Mouse (Mus musculus) liver, embryonic 15.5 days (tissue): ENCODE results near the gene Ctdsp2. TPM values are rescaled to one million over a fixed set of nuclear protein-coding genes. Genes with fewer than 3 reads are reported as not detected.

Experiments
- ATAC-seq: fragments of 200-750 bp; cut with Nextera tagmentation; 2 replicates; pipeline ENCODE4 v1.8.0; 2017; ENCODE audit warnings: moderate number of reproducible peaks, mild to moderate bottlenecking, moderate library complexity; ENCODE audit not compliant: insufficient read depth
- H3K27ac ChIP-seq: fragments of 300-500 bp; sonication (generic); replicated peaks from 2 replicates; pipeline ENCODE4 v1.5.1; 2015; ENCODE audit warnings: mild to moderate bottlenecking, inconsistent platforms
- H3K27me3 ChIP-seq: fragments of 300-500 bp; sonication (generic); 2 replicates; pipeline ENCODE4 v1.6.1; 2015; ENCODE audit warnings: mild to moderate bottlenecking, inconsistent platforms
- H3K36me3 ChIP-seq: fragments of 300-500 bp; sonication (generic); replicated peaks from 2 replicates; pipeline ENCODE4 v1.6.1; 2015; ENCODE audit warnings: moderate library complexity, mild to moderate bottlenecking, inconsistent platforms
- H3K4me1 ChIP-seq: fragments of 300-500 bp; sonication (generic); replicated peaks from 2 replicates; pipeline ENCODE4 v1.6.1; 2015; ENCODE audit warnings: inconsistent platforms
- H3K4me2 ChIP-seq: fragments of 300-500 bp; sonication (generic); 2 replicates; pipeline ENCODE4 v1.6.1; 2015; ENCODE audit warnings: moderate library complexity, mild to moderate bottlenecking, inconsistent platforms
- H3K4me3 ChIP-seq: fragments of 300-500 bp; sonication (generic); replicated peaks from 2 replicates; pipeline ENCODE4 v1.5.1; 2015; ENCODE audit warnings: mild to moderate bottlenecking, inconsistent platforms
- H3K9ac ChIP-seq: fragments of 300-500 bp; sonication (generic); 2 replicates; pipeline ENCODE4 v1.6.1; 2015; ENCODE audit warnings: moderate library complexity, mild to moderate bottlenecking, inconsistent platforms
- H3K9me3 ChIP-seq: fragments of 300-500 bp; sonication (generic); replicated peaks from 2 replicates; pipeline ENCODE4 v1.6.1; 2016; ENCODE audit warnings: inconsistent platforms
- WGBS: fragments of 180-500 bp; shearing (Covaris S2); methylation state at CpG from one replicate; pipeline ENCODE4 v1.1.7; 2015; ENCODE audit warnings: mixed read lengths; ENCODE audit not compliant: insufficient replicate concordance; 5-methylcytosine and 5-hydroxymethylcytosine counted together
- polyA plus RNA-seq: library from polyadenylated mRNA; unstranded; fragments of >200 nt; fragmentation: Nextera tagmentation; extraction: Ambion mirVana; gene quantifications from 2 replicates; pipeline ENCODE4 v1.2.1, GENCODE M21; 2015

Ctdsp2 gene
- polyA plus RNA-seq, 1 experiment from 2014 or later = 11.3 TPM

- WGBS = 59% methylated on average over 7 of the region's 7 CpGs
- Histone ChIP-seq H3K9ac (no peak overlapping the region), H3K9me3 (no peaks in the 10 kb centered on the region), H3K27me3 (no peaks in the 10 kb centered on the region), H3K4me3 (no peak overlapping the region), H3K36me3 (peaks cover 40% of the 10 kb centered on the region), H3K27ac (no peak overlapping the region), H3K4me2 (no peak overlapping the region), H3K4me1 (peaks cover 47% of the 10 kb centered on the region)
- peak; percentile 56 for ATAC-seq
Observed at GRCm38 (mm10) chr10:126990313-126991056, 12.0 kb downstream of the Ctdsp2 start.

- peaks cover 36% of the 10 kb centered on the region for H3K4me1 ChIP-seq
Observed at GRCm38 (mm10) chr10:126991676-126992075, 13.2 kb downstream of the Ctdsp2 start.

GRCm38 (mm10) chr10:126993621-126994020, 15.1 kb downstream of the Ctdsp2 start:
- Histone ChIP-seq H3K4me2 (no peak overlapping the region), H3K27ac (no peak overlapping the region), H3K9ac (no peak overlapping the region), H3K9me3 (no peaks in the 10 kb centered on the region), H3K27me3 (no peaks in the 10 kb centered on the region), H3K4me3 (no peak overlapping the region), H3K4me1 (peaks cover 23% of the 10 kb centered on the region), H3K36me3 (peaks cover 63% of the 10 kb centered on the region)
- ATAC-seq = no peak
- 70% methylated on average over 3 of the region's 3 CpGs for WGBS

More at GRCm38 (mm10) chr10:126991676-126992075, 13.2 kb downstream of the Ctdsp2 start:
- WGBS = 68% methylated on average over 3 of the region's 3 CpGs
- no peaks in the 10 kb centered on the region for H3K9me3 ChIP-seq
- H3K27me3 ChIP-seq = no peaks in the 10 kb centered on the region
- no peak for ATAC-seq
- no peak overlapping the region for H3K4me3 ChIP-seq
- H3K27ac ChIP-seq = no peak overlapping the region
- H3K9ac ChIP-seq = no peak overlapping the region
- peaks cover 47% of the 10 kb centered on the region for H3K36me3 ChIP-seq
- no peak overlapping the region for H3K4me2 ChIP-seq

- peaks cover 7% of the 10 kb centered on the region; the same call in 1 of the 2 replicates for H3K4me1 ChIP-seq
- no peaks in the 10 kb centered on the region for H3K27me3 ChIP-seq
- H3K36me3 ChIP-seq = peaks cover 58% of the 10 kb centered on the region
- no peak overlapping the region for H3K27ac ChIP-seq
- H3K9ac ChIP-seq = no peak overlapping the region
- H3K4me3 ChIP-seq = no peak overlapping the region
- 54% methylated on average over 13 of the region's 13 CpGs for WGBS
- H3K9me3 ChIP-seq = no peaks in the 10 kb centered on the region
- no peak overlapping the region for H3K4me2 ChIP-seq
- no peak for ATAC-seq
Observed at GRCm38 (mm10) chr10:126997340-126998113, 19.0 kb downstream of the Ctdsp2 start.

GRCm38 (mm10) chr10:127000529-127000928, 22.0 kb downstream of the Ctdsp2 start, which contains the start of gene Avil:
TSS of gene Avil (plus strand) at chr10:127000709.
- peaks cover 7% of the 10 kb centered on the region; the same call in 1 of the 2 replicates for H3K4me1 ChIP-seq
- 74% methylated on average over 5 of the region's 5 CpGs for WGBS
- no peak within 1 kb of the TSS for H3K4me3 ChIP-seq
- no peak for ATAC-seq
- no peak within 1 kb of the TSS for H3K27ac ChIP-seq
- peaks cover 28% of the 10 kb centered on the region for H3K36me3 ChIP-seq
- no peaks in the 10 kb centered on the region for H3K27me3 ChIP-seq
- no peak within 1 kb of the TSS for H3K9ac ChIP-seq
- no peak within 1 kb of the TSS for H3K4me2 ChIP-seq
- H3K9me3 ChIP-seq = no peaks in the 10 kb centered on the region

GRCm38 (mm10) chr10:127001297-127001696, 22.8 kb downstream of the Ctdsp2 start:
- no peak for ATAC-seq
- H3K27me3 ChIP-seq = no peaks in the 10 kb centered on the region
- no peaks in the 10 kb centered on the region for H3K9me3 ChIP-seq
- 58% methylated on average over 9 of the region's 9 CpGs for WGBS
- peaks cover 7% of the 10 kb centered on the region; the same call in 1 of the 2 replicates for H3K4me1 ChIP-seq
- H3K9ac ChIP-seq = no peak overlapping the region
- no peak overlapping the region for H3K27ac ChIP-seq
- peaks cover 21% of the 10 kb centered on the region for H3K36me3 ChIP-seq
- H3K4me2 ChIP-seq = no peak overlapping the region
- H3K4me3 ChIP-seq = no peak overlapping the region

- Histone ChIP-seq H3K27me3 (no peaks in the 10 kb centered on the region), H3K27ac (no peak overlapping the region), H3K9ac (no peak overlapping the region), H3K4me1 (peaks cover 7% of the 10 kb centered on the region; the same call in 1 of the 2 replicates), H3K4me2 (no peak overlapping the region), H3K9me3 (no peaks in the 10 kb centered on the region), H3K4me3 (no peak overlapping the region), H3K36me3 (peaks cover 21% of the 10 kb centered on the region)
- ATAC-seq = no peak
- WGBS = 72% methylated on average over 1 of the region's 1 CpGs
Observed at GRCm38 (mm10) chr10:127002056-127002455, 23.5 kb downstream of the Ctdsp2 start.

GRCm38 (mm10) chr10:127002765-127003164, 24.2 kb downstream of the Ctdsp2 start:
- Histone ChIP-seq H3K4me1 (peaks cover 1% of the 10 kb centered on the region; the same call in 1 of the 2 replicates), H3K4me3 (no peak overlapping the region), H3K4me2 (no peak overlapping the region), H3K9me3 (no peaks in the 10 kb centered on the region), H3K36me3 (peaks cover 14% of the 10 kb centered on the region), H3K27ac (no peak overlapping the region), H3K9ac (no peak overlapping the region), H3K27me3 (no peaks in the 10 kb centered on the region)
- no peak for ATAC-seq
- WGBS = 52% methylated on average over 5 of the region's 5 CpGs

- H3K36me3 ChIP-seq = peaks cover 8% of the 10 kb centered on the region
- H3K27ac ChIP-seq = no peak overlapping the region
- no peak for ATAC-seq
- H3K27me3 ChIP-seq = no peaks in the 10 kb centered on the region
- no peak overlapping the region for H3K9ac ChIP-seq
- H3K9me3 ChIP-seq = no peaks in the 10 kb centered on the region
- no peak overlapping the region for H3K4me3 ChIP-seq
- H3K4me2 ChIP-seq = no peak overlapping the region
- WGBS = 62% methylated on average over 8 of the region's 8 CpGs
- H3K4me1 ChIP-seq = no peaks in the 10 kb centered on the region; the same call in 1 of the 2 replicates
Observed at GRCm38 (mm10) chr10:127003334-127003733, 24.8 kb downstream of the Ctdsp2 start.

GRCm38 (mm10) chr10:127003806-127004205, 25.3 kb downstream of the Ctdsp2 start:
- H3K27ac ChIP-seq = no peak overlapping the region
- H3K4me2 ChIP-seq = no peak overlapping the region
- no peak overlapping the region for H3K4me3 ChIP-seq
- H3K9me3 ChIP-seq = no peaks in the 10 kb centered on the region
- peaks cover 3% of the 10 kb centered on the region for H3K36me3 ChIP-seq
- no peaks in the 10 kb centered on the region for H3K27me3 ChIP-seq
- no peak overlapping the region for H3K9ac ChIP-seq
- no peak for ATAC-seq
- H3K4me1 ChIP-seq = no peaks in the 10 kb centered on the region; the same call in 1 of the 2 replicates
- WGBS = 61% methylated on average over 7 of the region's 7 CpGs

GRCm38 (mm10) chr10:127016488-127016887, 38.0 kb downstream of the Ctdsp2 start:
- H3K4me2 ChIP-seq = no peak overlapping the region
- 42% methylated on average over 5 of the region's 5 CpGs for WGBS
- H3K4me3 ChIP-seq = no peak overlapping the region
- no peak overlapping the region for H3K27ac ChIP-seq
- H3K36me3 ChIP-seq = no peaks in the 10 kb centered on the region
- no peaks in the 10 kb centered on the region for H3K4me1 ChIP-seq
- H3K9me3 ChIP-seq = no peaks in the 10 kb centered on the region
- no peaks in the 10 kb centered on the region for H3K27me3 ChIP-seq
- no peak overlapping the region for H3K9ac ChIP-seq
- ATAC-seq = no peak
